Mouse (Mus musculus): ENCODE results near the gene Nid1. TPM values are rescaled to one million over a fixed set of nuclear protein-coding genes. Genes with fewer than 3 reads are reported as not detected.

Gene Nid1
- polyA plus RNA-seq, 1 experiment from 2014 or later = 28.3 TPM

DNA sequence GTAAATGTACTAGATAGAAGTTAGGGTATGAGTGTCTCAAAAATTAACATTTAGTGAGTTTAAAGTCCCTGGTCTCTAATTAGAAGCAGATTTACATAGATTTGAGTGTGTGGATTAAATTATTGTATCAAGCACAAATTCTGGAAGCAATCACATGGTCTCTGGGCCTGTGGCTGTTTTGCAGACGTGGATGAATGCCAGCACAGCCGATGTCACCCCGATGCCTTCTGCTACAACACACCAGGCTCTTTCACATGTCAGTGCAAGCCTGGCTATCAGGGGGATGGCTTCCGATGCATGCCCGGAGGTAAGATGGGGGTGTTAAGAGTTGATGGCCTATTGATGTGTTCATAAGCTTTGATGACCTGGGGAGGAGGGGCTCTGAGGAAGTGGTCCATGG is 52.5 kb downstream of the Nid1 start:
- no peaks in the 10 kb centered on the region for H3K4me1 ChIP-seq (ENCODE audit: control insufficient read depth, insufficient read depth, low read length)
- H3K27me3 ChIP-seq (ENCODE audit: control insufficient read depth, insufficient read depth, low read length) = no peaks in the 10 kb centered on the region
- H3K27ac ChIP-seq (replicated peaks; ENCODE audit: low read depth, low read length) = no peak overlapping the region
- 72% methylated on average over 5 of the region's 5 CpGs for WGBS
- DNase-seq (ENCODE audit: low spot score) = no peak
- H3K4me2 ChIP-seq (ENCODE audit: low read depth, severe bottlenecking) = no peak overlapping the region
- no peaks in the 10 kb centered on the region for H3K36me3 ChIP-seq (ENCODE audit: control insufficient read depth, insufficient read depth, low read length)
- no peak overlapping the region for H3K9ac ChIP-seq (ENCODE audit: low read length)
- H3K4me3 ChIP-seq (ENCODE audit: low read depth, low read length) = no peak overlapping the region
- no peak for ATAC-seq (ENCODE audit: insufficient number of reproducible peaks, low FRiP score, low TSS enrichment, low read depth)
- H3K9me3 ChIP-seq (ENCODE audit: control insufficient read depth, low read length) = no peaks in the 10 kb centered on the region

DNA sequence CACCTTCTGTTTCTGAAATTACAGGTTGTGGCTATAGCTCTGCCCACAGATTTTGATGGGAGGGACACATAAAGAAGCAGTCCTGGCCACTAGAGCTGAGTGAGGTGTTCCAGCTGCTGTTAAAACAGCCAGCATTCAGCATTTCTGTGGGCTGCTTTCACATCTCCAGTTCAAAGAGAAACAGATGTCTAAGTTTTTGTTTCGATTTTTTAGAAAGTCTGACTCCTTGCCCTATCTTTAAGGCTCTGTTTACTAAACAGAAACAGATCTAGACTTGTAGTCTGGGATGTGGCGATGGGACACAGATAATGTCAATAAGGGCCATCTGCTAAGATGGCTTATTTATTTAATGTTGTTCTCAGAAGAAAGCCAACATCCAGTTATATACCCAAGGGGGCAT is 54.8 kb downstream of the Nid1 start:
- no peak overlapping the region for H3K9ac ChIP-seq (ENCODE audit: low read length)
- 61% methylated on average over 2 of the region's 2 CpGs for WGBS
- H3K27ac ChIP-seq (replicated peaks; ENCODE audit: low read depth, low read length) = no peak overlapping the region
- no peaks in the 10 kb centered on the region for H3K36me3 ChIP-seq (ENCODE audit: control insufficient read depth, insufficient read depth, low read length)
- ATAC-seq (ENCODE audit: insufficient number of reproducible peaks, low FRiP score, low TSS enrichment, low read depth) (no peak), DNase-seq (ENCODE audit: low spot score) (no peak)
- H3K27me3 ChIP-seq (ENCODE audit: control insufficient read depth, insufficient read depth, low read length) = no peaks in the 10 kb centered on the region
- no peaks in the 10 kb centered on the region for H3K4me1 ChIP-seq (ENCODE audit: control insufficient read depth, insufficient read depth, low read length)
- H3K9me3 ChIP-seq (ENCODE audit: control insufficient read depth, low read length) = no peaks in the 10 kb centered on the region
- H3K4me2 ChIP-seq (ENCODE audit: low read depth, severe bottlenecking) = no peak overlapping the region
- H3K4me3 ChIP-seq (ENCODE audit: low read depth, low read length) = no peak overlapping the region

DNA sequence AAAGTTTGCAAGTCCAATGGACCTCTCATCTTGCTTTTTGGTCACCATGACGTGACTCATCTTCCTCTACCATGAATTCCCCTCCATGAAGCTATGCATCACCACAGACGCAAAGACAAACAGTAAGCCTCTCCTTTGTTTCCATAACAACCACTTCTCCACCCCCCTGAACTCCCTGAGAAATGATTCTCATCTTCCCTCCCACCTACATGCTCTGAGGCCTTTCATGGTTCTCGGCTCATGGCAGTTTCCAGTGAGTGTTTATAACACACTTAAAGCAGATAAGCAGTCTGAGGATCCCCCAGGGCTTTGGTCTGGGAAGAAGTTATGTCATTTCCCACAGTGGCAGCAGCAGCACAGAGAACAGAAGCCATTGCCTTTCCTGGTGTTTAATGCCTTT is 56.2 kb downstream of the Nid1 start:
- WGBS = 62% methylated on average over 3 of the region's 3 CpGs
- H3K4me3 ChIP-seq (ENCODE audit: low read depth, low read length) = no peak overlapping the region
- H3K36me3 ChIP-seq (ENCODE audit: control insufficient read depth, insufficient read depth, low read length) = no peaks in the 10 kb centered on the region
- no peak overlapping the region for H3K27ac ChIP-seq (replicated peaks; ENCODE audit: low read depth, low read length)
- no peak for DNase-seq (ENCODE audit: low spot score)
- H3K4me2 ChIP-seq (ENCODE audit: low read depth, severe bottlenecking) = no peak overlapping the region
- no peak for ATAC-seq (ENCODE audit: insufficient number of reproducible peaks, low FRiP score, low TSS enrichment, low read depth)
- no peak overlapping the region for H3K9ac ChIP-seq (ENCODE audit: low read length)
- no peaks in the 10 kb centered on the region for H3K9me3 ChIP-seq (ENCODE audit: control insufficient read depth, low read length)
- no peaks in the 10 kb centered on the region for H3K4me1 ChIP-seq (ENCODE audit: control insufficient read depth, insufficient read depth, low read length)
- H3K27me3 ChIP-seq (ENCODE audit: control insufficient read depth, insufficient read depth, low read length) = no peaks in the 10 kb centered on the region

DNA sequence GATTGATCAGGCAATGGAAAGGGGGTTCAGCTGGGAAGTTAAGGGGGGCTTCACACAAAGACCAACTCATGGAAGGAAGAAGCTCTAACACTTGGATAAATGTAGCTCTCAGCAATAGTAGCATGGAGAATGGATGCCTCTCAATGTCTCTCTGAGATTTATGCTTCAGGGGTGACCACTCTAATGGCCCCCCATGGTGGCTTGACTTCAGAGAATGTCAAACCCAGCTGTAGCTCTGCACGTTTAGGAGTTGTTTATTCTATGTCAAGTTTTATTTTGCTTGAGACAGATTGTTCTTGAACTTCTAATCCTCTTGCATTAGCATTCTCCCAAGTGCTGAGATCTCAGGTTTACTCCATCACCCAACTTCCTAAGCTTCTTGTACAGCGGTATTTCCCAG is 60.7 kb downstream of the Nid1 start:
- ATAC-seq (ENCODE audit: insufficient number of reproducible peaks, low FRiP score, low TSS enrichment, low read depth) (no peak), DNase-seq (ENCODE audit: low spot score) (no peak)
- Histone ChIP-seq H3K27me3 (ENCODE audit: control insufficient read depth, insufficient read depth, low read length) (no peaks in the 10 kb centered on the region), H3K36me3 (ENCODE audit: control insufficient read depth, insufficient read depth, low read length) (no peaks in the 10 kb centered on the region), H3K9me3 (ENCODE audit: control insufficient read depth, low read length) (no peaks in the 10 kb centered on the region), H3K4me2 (ENCODE audit: low read depth, severe bottlenecking) (no peak overlapping the region), H3K27ac (replicated peaks; ENCODE audit: low read depth, low read length) (no peak overlapping the region), H3K9ac (ENCODE audit: low read length) (no peak overlapping the region), H3K4me1 (ENCODE audit: control insufficient read depth, insufficient read depth, low read length) (no peaks in the 10 kb centered on the region), H3K4me3 (ENCODE audit: low read depth, low read length) (no peak overlapping the region)
- 65% methylated on average over 2 of the region's 2 CpGs for WGBS

DNA sequence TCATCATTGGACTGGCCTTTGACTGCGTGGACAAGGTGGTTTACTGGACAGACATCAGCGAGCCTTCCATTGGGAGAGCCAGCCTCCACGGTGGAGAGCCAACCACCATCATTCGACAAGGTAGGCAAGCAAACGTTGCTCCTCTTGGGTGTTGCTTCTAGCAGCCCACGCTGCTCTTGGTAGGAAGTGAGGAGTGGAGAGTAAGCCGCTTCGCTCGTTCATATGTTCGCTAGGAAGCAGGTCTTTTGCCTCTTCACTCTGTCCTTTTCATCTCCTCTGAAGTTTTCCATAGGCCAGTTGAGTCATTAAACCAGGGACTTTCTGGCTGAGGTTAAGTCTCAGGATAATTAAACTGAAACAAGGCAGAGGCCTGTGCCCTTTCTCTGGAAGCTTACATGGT is 65.1 kb downstream of the Nid1 start:
- DNase-seq (ENCODE audit: low spot score) (no peak), ATAC-seq (ENCODE audit: insufficient number of reproducible peaks, low FRiP score, low TSS enrichment, low read depth) (no peak)
- Histone ChIP-seq H3K27me3 (ENCODE audit: control insufficient read depth, insufficient read depth, low read length) (no peaks in the 10 kb centered on the region), H3K4me3 (ENCODE audit: low read depth, low read length) (no peak overlapping the region), H3K4me1 (ENCODE audit: control insufficient read depth, insufficient read depth, low read length) (no peaks in the 10 kb centered on the region), H3K36me3 (ENCODE audit: control insufficient read depth, insufficient read depth, low read length) (no peaks in the 10 kb centered on the region), H3K9ac (ENCODE audit: low read length) (no peak overlapping the region), H3K9me3 (ENCODE audit: control insufficient read depth, low read length) (no peaks in the 10 kb centered on the region), H3K27ac (replicated peaks; ENCODE audit: low read depth, low read length) (no peak overlapping the region), H3K4me2 (ENCODE audit: low read depth, severe bottlenecking) (no peak overlapping the region)
- WGBS = 88% methylated on average over 10 of the region's 10 CpGs

DNA sequence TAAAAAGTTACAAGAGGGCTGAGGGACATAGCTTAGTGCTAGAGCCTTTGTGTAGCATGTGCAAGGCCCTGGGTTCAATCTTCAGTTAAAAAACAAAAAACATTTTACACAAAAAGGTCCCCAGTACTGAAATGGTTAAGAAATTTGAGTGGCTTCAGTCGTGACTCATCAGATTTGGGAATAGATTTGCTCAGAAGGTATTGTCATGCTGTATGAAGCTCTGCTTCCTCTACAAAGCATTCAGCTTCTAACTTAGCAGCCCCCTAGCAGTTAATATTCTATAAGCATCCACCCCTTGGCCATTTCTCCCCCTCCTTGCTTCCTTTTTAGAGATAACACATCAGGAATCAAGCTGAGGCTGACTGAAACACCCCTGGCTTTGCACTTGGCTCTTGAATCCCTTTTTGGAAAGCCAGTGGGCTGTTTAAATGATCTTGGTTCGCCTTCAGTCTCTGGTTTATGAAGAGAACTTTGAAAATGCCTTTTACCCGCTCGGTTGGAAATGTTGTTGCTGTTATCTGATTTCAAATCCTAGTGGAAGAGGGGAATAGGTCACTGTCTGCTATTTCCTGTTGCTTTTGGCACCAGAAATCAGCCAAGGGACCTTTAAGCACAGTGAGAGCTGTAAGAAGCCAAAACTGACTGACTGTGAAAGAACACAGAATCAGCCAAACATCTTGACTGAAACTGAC is 66.5 kb downstream of the Nid1 start:
- Histone ChIP-seq H3K36me3 (ENCODE audit: control insufficient read depth, insufficient read depth, low read length) (no peaks in the 10 kb centered on the region), H3K27me3 (ENCODE audit: control insufficient read depth, insufficient read depth, low read length) (no peaks in the 10 kb centered on the region), H3K4me3 (ENCODE audit: low read depth, low read length) (no peak overlapping the region), H3K9me3 (ENCODE audit: control insufficient read depth, low read length) (no peaks in the 10 kb centered on the region), H3K27ac (replicated peaks; ENCODE audit: low read depth, low read length) (no peak overlapping the region), H3K4me1 (ENCODE audit: control insufficient read depth, insufficient read depth, low read length) (no peaks in the 10 kb centered on the region), H3K4me2 (ENCODE audit: low read depth, severe bottlenecking) (no peak overlapping the region), H3K9ac (ENCODE audit: low read length) (no peak overlapping the region)
- 65% methylated on average over 4 of the region's 4 CpGs for WGBS
- ATAC-seq (ENCODE audit: insufficient number of reproducible peaks, low FRiP score, low TSS enrichment, low read depth) (no peak), DNase-seq (ENCODE audit: low spot score) (no peak)

DNA sequence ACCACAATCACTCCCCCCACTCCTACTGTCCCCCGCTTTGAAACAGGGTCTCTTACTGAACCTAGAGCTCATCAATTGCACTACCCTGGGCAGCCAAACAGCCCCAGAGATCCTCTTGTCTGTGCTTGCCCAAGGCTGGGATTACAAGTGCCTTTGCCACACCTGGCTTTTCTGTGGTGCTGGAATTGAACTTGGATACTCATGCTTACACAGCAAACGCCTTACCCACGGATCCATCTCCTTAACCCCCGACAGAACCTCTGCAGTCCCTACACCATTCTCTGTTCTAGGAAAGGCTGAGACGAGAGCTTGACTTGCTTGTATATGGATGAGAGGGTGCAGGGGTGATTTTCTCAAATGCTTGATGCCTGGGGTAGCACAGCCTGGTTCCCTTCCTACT is 67.7 kb downstream of the Nid1 start:
- Histone ChIP-seq H3K27ac (replicated peaks; ENCODE audit: low read depth, low read length) (no peak overlapping the region), H3K4me2 (ENCODE audit: low read depth, severe bottlenecking) (no peak overlapping the region), H3K9ac (ENCODE audit: low read length) (no peak overlapping the region), H3K4me3 (ENCODE audit: low read depth, low read length) (no peak overlapping the region), H3K4me1 (ENCODE audit: control insufficient read depth, insufficient read depth, low read length) (no peaks in the 10 kb centered on the region), H3K9me3 (ENCODE audit: control insufficient read depth, low read length) (no peaks in the 10 kb centered on the region), H3K36me3 (ENCODE audit: control insufficient read depth, insufficient read depth, low read length) (no peaks in the 10 kb centered on the region), H3K27me3 (ENCODE audit: control insufficient read depth, insufficient read depth, low read length) (no peaks in the 10 kb centered on the region)
- WGBS = 85% methylated on average over 5 of the region's 5 CpGs
- DNase-seq (ENCODE audit: low spot score) (no peak), ATAC-seq (ENCODE audit: insufficient number of reproducible peaks, low FRiP score, low TSS enrichment, low read depth) (no peak)

DNA sequence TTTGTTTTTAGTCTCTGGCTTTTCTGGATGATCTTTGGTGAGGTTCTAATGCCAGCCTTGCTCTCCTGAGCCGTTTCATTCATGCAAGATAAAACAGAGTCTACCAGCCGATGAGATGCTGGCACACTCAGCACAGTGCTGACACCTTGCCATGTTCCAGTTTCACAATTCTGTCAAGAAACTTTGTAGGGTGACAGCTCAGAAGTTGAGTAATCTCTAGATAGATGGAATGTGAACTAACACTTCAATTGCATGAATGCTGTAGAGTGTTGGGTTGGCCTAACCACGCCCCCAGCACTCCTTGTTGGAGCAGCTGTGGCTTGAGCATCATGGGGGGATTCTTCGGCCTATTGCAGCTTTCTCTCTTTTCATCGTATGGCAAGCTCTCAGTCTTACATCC is 69.2 kb downstream of the Nid1 start:
- Histone ChIP-seq H3K9ac (ENCODE audit: low read length) (no peak overlapping the region), H3K4me2 (ENCODE audit: low read depth, severe bottlenecking) (no peak overlapping the region), H3K36me3 (ENCODE audit: control insufficient read depth, insufficient read depth, low read length) (no peaks in the 10 kb centered on the region), H3K27ac (replicated peaks; ENCODE audit: low read depth, low read length) (no peak overlapping the region), H3K9me3 (ENCODE audit: control insufficient read depth, low read length) (no peaks in the 10 kb centered on the region), H3K4me3 (ENCODE audit: low read depth, low read length) (no peak overlapping the region), H3K27me3 (ENCODE audit: control insufficient read depth, insufficient read depth, low read length) (no peaks in the 10 kb centered on the region), H3K4me1 (ENCODE audit: control insufficient read depth, insufficient read depth, low read length) (no peaks in the 10 kb centered on the region)
- ATAC-seq (ENCODE audit: insufficient number of reproducible peaks, low FRiP score, low TSS enrichment, low read depth) (no peak), DNase-seq (ENCODE audit: low spot score) (no peak)
- WGBS = 84% methylated on average over 5 of the region's 5 CpGs

DNA sequence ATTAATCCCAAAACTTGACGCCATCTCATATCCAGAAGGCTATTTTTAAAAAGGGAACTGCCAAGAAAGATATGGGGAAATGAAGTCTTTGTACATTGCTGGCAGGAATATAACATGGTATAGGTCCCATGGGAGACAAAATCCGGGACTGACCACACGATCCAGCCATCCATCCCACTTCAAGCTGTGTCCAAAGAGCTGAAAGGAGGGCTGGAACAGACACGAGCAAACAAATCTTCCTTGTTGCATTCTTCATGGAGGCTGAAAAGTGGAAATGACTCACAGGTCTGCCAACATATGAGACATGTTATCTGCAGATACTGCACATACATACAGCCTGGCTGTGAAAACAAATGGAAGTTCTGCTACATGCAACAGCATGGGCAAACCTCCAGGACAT is 77.5 kb downstream of the Nid1 start:
- 88% methylated on average over 4 of the region's 4 CpGs for WGBS
- Histone ChIP-seq H3K4me1 (ENCODE audit: control insufficient read depth, insufficient read depth, low read length) (no peaks in the 10 kb centered on the region), H3K27ac (replicated peaks; ENCODE audit: low read depth, low read length) (no peak overlapping the region), H3K27me3 (ENCODE audit: control insufficient read depth, insufficient read depth, low read length) (no peaks in the 10 kb centered on the region), H3K4me2 (ENCODE audit: low read depth, severe bottlenecking) (no peak overlapping the region), H3K9ac (ENCODE audit: low read length) (no peak overlapping the region), H3K9me3 (ENCODE audit: control insufficient read depth, low read length) (no peaks in the 10 kb centered on the region), H3K36me3 (ENCODE audit: control insufficient read depth, insufficient read depth, low read length) (no peaks in the 10 kb centered on the region), H3K4me3 (ENCODE audit: low read depth, low read length) (no peak overlapping the region)
- DNase-seq (ENCODE audit: low spot score) (no peak), ATAC-seq (ENCODE audit: insufficient number of reproducible peaks, low FRiP score, low TSS enrichment, low read depth) (no peak)

Data from limb, embryonic 11.5 days (tissue).